Mouse (Mus musculus) small intestine, adult 2 months (tissue): ENCODE results near the gene Gabbr2. TPM values are rescaled to one million over a fixed set of nuclear protein-coding genes. Genes with fewer than 3 reads are reported as not detected.

Source experiments
- H3K27ac ChIP-seq: fragments of 200-500 bp; 2 replicates; pipeline ENCODE4 v1.5.1; 2012; ENCODE audit warnings: low read depth, low read length, control low read depth, inconsistent platforms; ENCODE audit not compliant: insufficient read depth
- H3K27me3 ChIP-seq: fragments of 200-500 bp; 2 replicates; pipeline ENCODE4 v1.6.1; 2012; ENCODE audit warnings: mild to moderate bottlenecking, moderate library complexity, low read length, inconsistent platforms; ENCODE audit not compliant: control insufficient read depth, insufficient read depth
- H3K36me3 ChIP-seq: fragments of 200-500 bp; 2 replicates; pipeline ENCODE4 v1.6.1; 2012; ENCODE audit warnings: mild to moderate bottlenecking, low read length, control low read depth, inconsistent platforms; ENCODE audit not compliant: control insufficient read depth, insufficient read depth
- H3K4me1 ChIP-seq: fragments of 200-500 bp; 2 replicates; pipeline ENCODE4 v1.6.1; 2012; ENCODE audit warnings: low read length, inconsistent platforms, mixed read lengths; ENCODE audit not compliant: control insufficient read depth, insufficient read depth, insufficient read length
- H3K4me3 ChIP-seq: fragments of 200-500 bp; 2 replicates; pipeline ENCODE4 v1.5.1; 2012; ENCODE audit warnings: low read depth, mild to moderate bottlenecking, control low read depth, inconsistent platforms, low read length, moderate library complexity
- CTCF ChIP-seq: fragments of 200-500 bp; IDR thresholded peaks from 2 replicates; pipeline ENCODE4 v1.5.1; 2012; ENCODE audit warnings: low read depth, mild to moderate bottlenecking, control low read depth, inconsistent platforms, low read length, moderate library complexity, mixed read lengths; ENCODE audit not compliant: insufficient replicate concordance, insufficient read length; ENCODE audit errors: extremely low read depth
- POLR2A ChIP-seq: fragments of 200-500 bp; IDR thresholded peaks from 2 replicates; pipeline ENCODE4 v1.6.1; 2012; ENCODE audit warnings: low read depth, mild to moderate bottlenecking, control low read depth, inconsistent platforms, low read length, moderate library complexity
- WGBS: fragments of 180-500 bp; shearing (Covaris S2); methylation state at CpG from one replicate; pipeline ENCODE4 v1.1.7; 2018; 5-methylcytosine and 5-hydroxymethylcytosine counted together
- polyA plus RNA-seq: library from polyadenylated mRNA; depleted of rRNA; stranded (reverse); fragments of >200 nt; gene quantifications from 2 replicates; pipeline ENCODE4 v1.2.3, GENCODE M21; 2012

Gabbr2 gene
- polyA plus RNA-seq, 1 experiment = 0.74 TPM

- WGBS = 82% methylated on average over 18 of the region's 18 CpGs
- H3K27ac ChIP-seq = no peak overlapping the region
Measured at GRCm38 (mm10) chr4:46897634-46898399, 93.9 kb downstream of the Gabbr2 start.

GRCm38 (mm10) chr4:46894144-46894543, 97.5 kb downstream of the Gabbr2 start:
- TF ChIP-seq POLR2A (no peak), CTCF (no peak)
- no peaks in the 10 kb centered on the region for H3K27me3 ChIP-seq
- no peak overlapping the region for H3K4me3 ChIP-seq
- no peak overlapping the region for H3K27ac ChIP-seq
- no peaks in the 10 kb centered on the region for H3K36me3 ChIP-seq
- H3K4me1 ChIP-seq = no peaks in the 10 kb centered on the region
- 54% methylated on average over 9 of the region's 9 CpGs for WGBS

More at GRCm38 (mm10) chr4:46897634-46898399, 93.9 kb downstream of the Gabbr2 start:
- TF ChIP-seq POLR2A = no peak
- no peak for TF ChIP-seq CTCF
- no peaks in the 10 kb centered on the region for H3K36me3 ChIP-seq
- H3K27me3 ChIP-seq = no peaks in the 10 kb centered on the region
- H3K4me3 ChIP-seq = no peak overlapping the region
- no peaks in the 10 kb centered on the region for H3K4me1 ChIP-seq

- Histone ChIP-seq H3K36me3 (no peaks in the 10 kb centered on the region), H3K27ac (no peak overlapping the region), H3K4me1 (no peaks in the 10 kb centered on the region), H3K27me3 (no peaks in the 10 kb centered on the region), H3K4me3 (no peak overlapping the region)
- 80% methylated on average over 10 of the region's 10 CpGs for WGBS
- TF ChIP-seq POLR2A = no peak
- no peak for TF ChIP-seq CTCF
Measured at GRCm38 (mm10) chr4:46889175-46889574, 102.5 kb downstream of the Gabbr2 start.

GRCm38 (mm10) chr4:46885627-46886383, 105.9 kb downstream of the Gabbr2 start:
- Histone ChIP-seq H3K27ac (no peak overlapping the region), H3K27me3 (no peaks in the 10 kb centered on the region), H3K36me3 (no peaks in the 10 kb centered on the region), H3K4me3 (no peak overlapping the region), H3K4me1 (no peaks in the 10 kb centered on the region)
- TF ChIP-seq CTCF = no peak
- TF ChIP-seq POLR2A = no peak
- WGBS = 59% methylated on average over 20 of the region's 20 CpGs

- Histone ChIP-seq H3K4me1 (no peaks in the 10 kb centered on the region), H3K27me3 (no peaks in the 10 kb centered on the region), H3K36me3 (no peaks in the 10 kb centered on the region), H3K4me3 (no peak overlapping the region), H3K27ac (no peak overlapping the region)
- TF ChIP-seq POLR2A (no peak), CTCF (no peak)
- WGBS = 79% methylated on average over 7 of the region's 7 CpGs
Measured at GRCm38 (mm10) chr4:46884132-46884531, 107.5 kb downstream of the Gabbr2 start.

GRCm38 (mm10) chr4:46883546-46883945, 108.1 kb downstream of the Gabbr2 start:
- WGBS = 80% methylated on average over 9 of the region's 9 CpGs

GRCm38 (mm10) chr4:46883047-46883446, 108.6 kb downstream of the Gabbr2 start:
- H3K4me1 ChIP-seq = no peaks in the 10 kb centered on the region
- H3K27ac ChIP-seq = no peak overlapping the region
- H3K36me3 ChIP-seq = no peaks in the 10 kb centered on the region
- TF ChIP-seq POLR2A (no peak), CTCF (no peak)
- 54% methylated on average over 10 of the region's 10 CpGs for WGBS
- no peak overlapping the region for H3K4me3 ChIP-seq
- H3K27me3 ChIP-seq = no peaks in the 10 kb centered on the region

More at GRCm38 (mm10) chr4:46883546-46883945, 108.1 kb downstream of the Gabbr2 start:
- H3K4me1 ChIP-seq = no peaks in the 10 kb centered on the region
- H3K36me3 ChIP-seq = no peaks in the 10 kb centered on the region
- H3K27ac ChIP-seq = no peak overlapping the region
- no peak for TF ChIP-seq CTCF
- H3K27me3 ChIP-seq = no peaks in the 10 kb centered on the region
- H3K4me3 ChIP-seq = no peak overlapping the region
